Mouse (Mus musculus): ENCODE results near the gene Lmo7. TPM values are rescaled to one million over a fixed set of nuclear protein-coding genes. Genes with fewer than 3 reads are reported as not detected.

Gene Lmo7
- polyA plus RNA-seq (2014; fragmentation: Illumina TruSeq; extraction: RNeasy Lipid Tissue Mini Kit (QIAGEN cat#74804); ENCODE audit: low replicate concordance): 453 TPM

DNA sequence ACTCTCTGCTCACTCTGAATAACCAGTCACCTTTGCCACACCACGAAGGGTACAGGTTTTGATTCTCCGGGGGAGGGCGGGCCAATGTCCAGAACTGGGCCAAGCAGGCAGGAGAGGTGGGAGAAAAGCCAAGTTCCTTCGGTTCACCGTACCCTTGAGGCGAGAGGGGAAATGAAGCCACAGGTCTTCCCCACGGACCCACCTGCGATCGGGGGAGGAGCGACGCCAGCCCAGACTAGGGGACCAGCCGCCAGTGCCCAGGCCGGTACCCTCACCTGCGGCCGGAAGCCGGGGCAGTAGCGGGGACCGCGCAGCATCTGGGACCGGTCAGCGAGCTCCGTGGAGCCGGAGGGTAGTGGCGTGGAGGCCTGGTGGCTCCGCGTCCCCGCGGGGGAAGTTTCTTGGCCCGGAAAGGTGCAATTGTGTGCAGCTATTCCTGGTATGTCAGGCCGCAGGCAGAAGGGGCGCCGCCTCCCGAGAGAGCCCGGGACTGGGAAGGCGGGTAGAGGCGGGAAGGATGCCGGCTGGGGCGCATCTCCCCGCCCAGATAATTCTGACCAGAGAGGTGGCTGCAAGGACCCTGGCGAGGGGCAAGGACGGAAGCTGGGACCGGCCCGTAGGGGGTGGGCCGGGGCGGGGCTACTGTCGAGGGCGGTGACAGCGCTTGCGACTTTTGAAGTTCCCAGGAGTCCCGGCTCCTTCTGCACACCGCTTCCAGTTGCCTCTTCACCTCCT lies at the start of gene Lmo7, which contains the start of gene Gm9922:
Gene Lmo7 (plus strand): TSS at position 721 of the 735 bp plus-strand sequence.
Gene Gm9922 (minus strand): TSS at position 578 of the 735 bp plus-strand sequence.

Other genes starting within 250 kb of the Lmo7 start
- gene Tbc1d4, start 120.8 kb upstream of the Lmo7 start, polyA plus RNA-seq (2014; fragmentation: Illumina TruSeq; extraction: RNeasy Lipid Tissue Mini Kit (QIAGEN cat#74804); ENCODE audit: low replicate concordance): 9.5 TPM
- gene Commd6, start 89.3 kb upstream of the Lmo7 start, polyA plus RNA-seq (2014; fragmentation: Illumina TruSeq; extraction: RNeasy Lipid Tissue Mini Kit (QIAGEN cat#74804); ENCODE audit: low replicate concordance): 101 TPM
- 158 TPM for gene Uchl3, start 76.0 kb upstream of the Lmo7 start, polyA plus RNA-seq (2014; fragmentation: Illumina TruSeq; extraction: RNeasy Lipid Tissue Mini Kit (QIAGEN cat#74804); ENCODE audit: low replicate concordance)
- not detected for gene Gm9922, start 143 bp upstream of the Lmo7 start, polyA plus RNA-seq (2014; fragmentation: Illumina TruSeq; extraction: RNeasy Lipid Tissue Mini Kit (QIAGEN cat#74804); ENCODE audit: low replicate concordance)